Mouse (Mus musculus) cortical plate, adult 2 months (tissue): ENCODE data around the gene Gigyf2.

ENCODE experiments used
- CTCF ChIP-seq: fragments of 200-500 bp; IDR thresholded peaks from 2 replicates; pipeline ENCODE4 v1.5.1; 2011; ENCODE audit warnings: mild to moderate bottlenecking, control low read depth, low read length; ENCODE audit not compliant: insufficient read depth; ENCODE audit errors: extremely low read depth
- POLR2A ChIP-seq: fragments of 200-500 bp; IDR thresholded peaks from 2 replicates; pipeline ENCODE4 v1.6.1; 2011; ENCODE audit warnings: mild to moderate bottlenecking, low read length, control low read depth; ENCODE audit not compliant: insufficient read depth; ENCODE audit errors: extremely low read depth

- no peak for TF ChIP-seq CTCF
- no peak for TF ChIP-seq POLR2A
Measured at GRCm38 (mm10) chr1:87281599-87282412, 45.0 kb upstream of the Gigyf2 start.
